Mouse (Mus musculus) heart, postnatal 14 days (tissue): ENCODE results near the gene Rbmx. TPM values are rescaled to one million over a fixed set of nuclear protein-coding genes. Genes with fewer than 3 reads are reported as not detected.
A peak's percentile ranks its signal among the peaks of the same experiment; 100 is the strongest.

ENCODE experiments used
- DNase-seq, 2 experiments: peaks; one replicate each; pipeline ENCODE4 v3.0.0; 2021 to 2022
- intact Hi-C: fragments of 180-260 bp; cut with DNase I; formaldehyde crosslinking; loops from one replicate; pipeline ENCODE4 v1.15.1; 2025
- long read RNA-seq, 2 experiments: library from polyadenylated mRNA; stranded (forward); transcript quantifications; one replicate each; pipeline ENCODE4 v2.0.0; 2021
- total RNA-seq, 2 experiments: library from RNA; stranded (reverse); gene quantifications; 2 replicates each; pipeline ENCODE4 v1.2.3; 2021

Gene Rbmx
- 10 to 100 TPM; 32.9 to 35.8 TPM for total RNA-seq
- long read RNA-seq, experiment 1, transcript Rbmx-205 (10 exons, 2,139 nt): major isoform, 17 of 47 reads
- long read RNA-seq, experiment 1, partial matches to known transcripts: 24 of 47 reads
- long read RNA-seq, experiment 1, other reads (novel, unspliced or antisense): 6 of 47 reads
- long read RNA-seq, experiment 2, transcript Rbmx-205 (10 exons, 2,139 nt): major isoform, 9 of 31 reads
- long read RNA-seq, experiment 2, partial matches to known transcripts: 13 of 31 reads
- long read RNA-seq, experiment 2, other reads (novel, unspliced or antisense): 9 of 31 reads

GRCm38 (mm10) chrX:57392367-57393246 is at the start of gene Rbmx:
Rbmx (minus strand) TSS chrX:57393036.
- DNase-seq: peak; percentile 76 to 84
- intact Hi-C loops: loop anchor here (5.0 kb wide), 1 partner anchor 65 kb away; no protein-coding TSS in a partner anchor

DNA sequence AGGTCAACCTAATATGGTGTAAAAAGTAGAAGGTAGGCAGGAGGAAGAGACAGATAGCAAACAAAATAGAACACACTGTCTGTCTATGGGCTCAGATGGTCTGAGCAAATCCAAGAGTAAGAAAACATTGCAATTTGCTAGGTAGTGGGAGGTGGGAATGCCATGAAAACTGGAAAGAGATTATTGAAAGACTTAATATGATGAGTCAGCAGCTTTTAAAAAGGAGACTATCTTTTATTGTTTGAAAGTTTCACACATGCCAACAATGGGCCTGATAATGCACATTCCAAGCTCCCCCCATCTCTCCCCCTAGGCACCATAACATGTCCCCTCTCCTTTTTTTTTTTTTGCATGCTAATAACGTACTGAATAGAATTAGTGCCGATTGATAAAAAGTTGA is 41.1 kb upstream of the Rbmx start:
- intact Hi-C loops: loop anchor here (5.0 kb wide), 2 partner anchors 243 to 1058 kb away; no protein-coding TSS in a partner anchor

GRCm38 (mm10) chrX:57431610-57432009 is 38.8 kb upstream of the Rbmx start:
- no peak for DNase-seq
- intact Hi-C loops: loop anchor here (5.0 kb wide), 2 partner anchors 246 to 1061 kb away; no protein-coding TSS in a partner anchor

More for the DNA sequence above, 41.1 kb upstream of the Rbmx start:
- no peak for DNase-seq

DNA sequence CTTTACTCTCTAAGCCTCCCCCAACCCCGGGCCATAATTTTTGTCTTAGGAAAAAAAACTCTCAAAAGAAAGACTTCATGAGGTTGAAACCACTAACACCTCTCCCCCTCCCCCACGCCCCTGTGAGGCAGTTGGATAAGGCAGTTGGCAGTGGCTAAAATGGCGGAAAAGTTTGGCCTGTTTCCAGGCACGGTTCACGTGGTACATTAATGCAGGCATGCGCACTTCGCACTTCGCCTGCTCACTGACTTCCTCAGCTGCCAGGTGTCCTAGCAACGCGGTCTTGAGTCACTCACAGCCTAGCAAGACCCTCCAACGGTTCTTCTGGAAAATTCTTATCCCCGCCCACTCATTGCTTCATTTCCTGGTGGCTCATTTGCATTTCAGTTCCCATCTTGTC is 15.9 kb upstream of the Rbmx start, which contains the start of gene Gm364:
Gene Gm364, plus strand, starts transcription at position 386 of the 400 bp plus-strand sequence.
- DNase-seq: no peak
- intact Hi-C loops: no loop called here

DNA sequence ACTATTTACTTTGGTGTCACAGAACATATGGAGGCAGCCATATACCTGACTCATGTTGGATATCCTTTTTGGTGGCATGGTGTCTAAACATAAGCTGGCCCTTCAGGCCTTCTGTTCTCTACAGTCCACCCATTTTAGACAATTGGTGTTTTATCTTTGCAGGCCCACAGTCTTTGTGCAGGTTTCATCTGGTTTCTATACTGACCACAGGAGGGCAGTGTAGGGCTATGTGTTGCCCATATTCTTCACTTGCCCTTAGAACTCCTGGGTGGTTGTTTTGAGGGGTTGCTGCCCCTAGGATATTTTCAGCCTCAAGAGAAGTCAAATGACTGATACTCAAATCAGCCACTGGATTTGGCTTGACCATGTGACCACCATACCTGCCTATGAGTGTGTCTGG is 10.8 kb upstream of the Rbmx start:
- intact Hi-C loops: no loop called here
- peak in 1 of 2 experiments; percentile 9 for DNase-seq

DNA sequence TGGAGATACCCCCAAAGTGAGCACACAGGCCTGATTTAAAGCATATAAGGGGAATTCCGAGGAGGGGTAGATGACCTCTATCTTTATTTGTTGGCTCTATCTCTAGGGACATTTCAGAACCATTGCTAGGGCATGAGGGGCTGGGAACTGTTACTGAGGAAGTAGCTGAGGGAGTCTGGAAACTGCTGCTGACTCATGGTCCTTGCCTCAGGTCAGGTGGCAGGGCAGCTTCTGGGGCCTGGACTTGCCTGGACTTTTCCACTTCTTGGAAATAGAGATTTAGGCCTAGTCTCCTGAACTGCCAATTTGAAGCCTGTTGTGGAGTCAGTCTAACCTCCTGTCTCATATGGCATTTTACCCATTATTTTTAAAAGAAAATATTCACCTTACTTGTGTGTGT is 8.6 kb upstream of the Rbmx start:
- no peak for DNase-seq
- intact Hi-C loops: no loop called here

DNA sequence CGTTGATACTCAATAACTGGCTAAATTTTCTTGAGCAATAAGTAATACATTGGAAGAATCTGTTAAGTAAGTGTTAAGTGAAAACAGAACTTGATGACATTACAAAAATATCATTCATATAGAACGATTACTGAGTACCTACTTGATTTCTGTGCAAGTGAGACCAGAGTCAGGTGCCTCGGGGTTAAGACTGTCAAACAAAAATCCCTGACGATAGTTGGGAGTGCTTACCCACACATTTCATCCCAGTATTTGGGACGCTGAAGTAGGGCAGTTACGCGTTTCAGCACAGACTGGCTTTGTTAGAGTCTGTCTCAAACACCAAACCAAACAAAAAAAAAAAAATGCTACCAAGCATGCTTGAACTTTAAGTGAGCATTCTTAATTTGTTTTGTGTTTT is 576 bp upstream of the Rbmx start:
- no peak for DNase-seq
- intact Hi-C loops: loop anchor here (5.0 kb wide), 1 partner anchor 66 kb away; no protein-coding TSS in a partner anchor

DNA sequence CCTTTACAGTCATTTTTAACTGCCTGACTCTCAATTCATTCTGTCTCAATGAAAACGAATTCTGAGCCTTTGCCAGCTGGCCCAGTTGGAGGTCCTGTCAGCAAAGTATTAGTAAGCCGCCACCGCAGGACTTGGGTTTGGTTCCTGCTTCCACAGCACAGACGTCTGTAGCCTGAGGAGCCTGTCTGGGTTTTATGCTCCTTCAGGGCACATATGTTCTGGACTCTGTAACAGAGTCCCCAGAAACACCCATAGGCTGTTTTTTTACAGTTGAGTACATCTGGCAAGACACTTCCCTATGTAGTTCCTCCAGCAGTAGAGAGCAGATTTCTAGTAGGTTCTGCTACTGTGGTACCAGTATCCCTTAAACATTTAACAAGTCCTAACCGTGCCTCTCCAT is 11.9 kb downstream of the Rbmx start:
- intact Hi-C loops: loop anchor here (10.0 kb wide), 1 partner anchor 96 kb away; no protein-coding TSS in a partner anchor
- peak in 1 of 2 experiments; percentile 7 for DNase-seq

DNA sequence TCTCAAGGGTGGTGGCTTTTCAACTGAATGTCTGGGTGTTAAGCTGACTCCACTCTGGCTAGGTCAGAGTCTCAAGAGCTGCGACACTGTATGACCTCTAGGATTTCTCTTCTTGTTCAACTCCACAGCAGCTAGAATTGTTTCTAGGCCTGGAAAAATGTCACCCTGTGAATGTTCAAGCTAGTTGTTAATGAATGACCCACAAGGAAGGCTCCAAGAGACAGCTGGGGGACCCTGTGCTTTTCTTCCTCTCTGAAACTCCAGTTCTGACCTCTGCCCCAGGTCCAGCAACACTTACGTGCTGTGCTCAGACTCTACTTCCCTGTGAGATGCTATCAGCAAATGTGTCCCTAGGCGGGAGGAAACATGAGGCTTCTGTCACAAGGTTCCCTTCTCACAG is 14.3 kb downstream of the Rbmx start:
- no peak for DNase-seq
- intact Hi-C loops: no loop called here

DNA sequence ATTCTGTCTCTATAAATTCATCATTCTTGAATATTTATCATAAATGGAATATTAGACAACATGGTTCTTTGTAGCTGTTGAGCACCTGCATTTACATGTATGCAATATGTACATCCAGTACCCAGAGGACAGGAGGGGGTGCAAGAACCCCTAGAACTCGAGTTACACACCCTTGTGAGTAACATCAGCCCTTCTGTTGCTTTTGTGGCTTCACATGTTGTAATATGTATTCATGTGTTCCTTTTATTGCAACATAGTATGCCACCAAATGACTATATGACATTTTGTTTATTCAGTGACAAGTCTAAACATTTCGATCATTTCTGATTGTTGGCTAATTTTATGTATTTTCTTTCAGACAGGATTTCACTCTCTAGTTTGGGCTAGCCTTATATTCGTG is 15.7 kb downstream of the Rbmx start:
- no peak for DNase-seq
- intact Hi-C loops: no loop called here

DNA sequence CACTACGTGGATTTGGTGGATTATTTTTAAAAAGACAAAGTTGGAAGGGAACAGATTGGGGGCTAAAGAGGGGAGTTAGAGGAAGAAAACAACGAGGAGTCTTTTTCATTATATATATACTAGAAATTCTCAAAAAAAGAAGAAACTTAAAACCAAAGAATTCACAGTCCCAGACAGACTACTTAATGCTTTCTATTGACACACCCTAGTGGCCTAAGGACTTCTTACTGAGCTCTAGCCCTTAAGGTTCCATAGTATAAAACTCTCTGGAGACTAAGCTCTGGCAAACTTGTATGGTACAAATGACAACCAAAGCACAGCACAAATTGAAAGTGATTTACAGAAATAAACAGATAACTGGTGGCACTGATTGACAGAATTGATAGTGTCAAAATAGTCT is 18.8 kb downstream of the Rbmx start:
- intact Hi-C loops: no loop called here
- DNase-seq: no peak

GRCm38 (mm10) chrX:57373543-57373942 is 19.3 kb downstream of the Rbmx start:
- intact Hi-C loops: no loop called here
- no peak for DNase-seq

- no peak for DNase-seq
- intact Hi-C loops: no loop called here
Observed at GRCm38 (mm10) chrX:57372965-57373364, 19.9 kb downstream of the Rbmx start.

DNA sequence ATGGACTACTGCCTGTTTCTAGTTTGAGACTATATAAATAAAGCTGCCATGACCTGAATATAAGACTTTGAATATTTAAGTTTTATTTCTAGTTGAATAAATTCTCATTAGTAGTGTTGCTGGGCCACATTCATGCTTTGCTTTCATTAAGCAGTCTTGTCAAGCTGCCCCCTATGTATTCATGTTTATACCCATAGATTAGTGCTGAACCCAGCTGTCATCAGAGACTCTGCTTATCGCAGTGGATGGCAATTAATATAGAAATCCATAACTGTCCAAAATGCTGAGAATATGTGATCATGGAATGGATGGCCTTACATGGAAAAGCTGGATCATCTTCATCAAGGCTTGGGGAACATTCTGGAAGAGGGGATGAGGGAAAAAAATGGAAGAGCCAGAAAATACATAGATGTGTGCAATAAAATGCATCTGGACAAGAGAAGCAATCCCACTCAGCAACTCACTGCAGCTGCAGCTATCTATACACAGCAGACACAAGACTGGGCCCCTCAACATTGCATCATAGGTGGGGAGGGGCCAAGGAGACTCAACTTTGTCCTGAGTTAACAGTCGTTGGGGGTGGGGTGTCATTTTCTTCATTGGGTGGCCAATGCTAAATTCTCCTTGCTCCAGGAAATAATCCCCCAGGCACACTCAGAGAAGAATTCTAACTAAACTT is 27.8 kb downstream of the Rbmx start:
- intact Hi-C loops: no loop called here

GRCm38 (mm10) chrX:57359316-57359715 is 33.5 kb downstream of the Rbmx start:
- DNase-seq: no peak
- intact Hi-C loops: no loop called here

More for the DNA sequence above, 27.8 kb downstream of the Rbmx start:
- no peak for DNase-seq

DNA sequence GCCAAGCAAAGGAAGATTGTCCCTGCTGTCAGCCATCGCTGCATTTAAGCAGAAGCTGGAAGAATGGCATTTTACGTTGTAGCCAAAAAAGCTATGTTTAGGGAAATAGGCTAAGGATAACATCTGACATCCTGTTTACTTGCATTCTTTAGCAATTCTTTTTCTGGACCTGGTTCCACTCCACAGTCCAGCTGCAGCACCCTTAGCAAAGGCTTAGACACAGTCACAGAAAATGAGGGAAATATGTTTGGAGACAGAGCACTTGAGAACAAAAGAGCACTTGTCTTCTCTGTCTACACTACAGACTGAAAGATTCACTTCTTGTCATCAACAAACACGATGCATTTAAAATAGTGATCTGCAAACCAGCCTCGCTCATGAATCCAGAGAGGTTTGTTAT is 53.6 kb downstream of the Rbmx start:
- intact Hi-C loops: no loop called here
- DNase-seq: no peak

DNA sequence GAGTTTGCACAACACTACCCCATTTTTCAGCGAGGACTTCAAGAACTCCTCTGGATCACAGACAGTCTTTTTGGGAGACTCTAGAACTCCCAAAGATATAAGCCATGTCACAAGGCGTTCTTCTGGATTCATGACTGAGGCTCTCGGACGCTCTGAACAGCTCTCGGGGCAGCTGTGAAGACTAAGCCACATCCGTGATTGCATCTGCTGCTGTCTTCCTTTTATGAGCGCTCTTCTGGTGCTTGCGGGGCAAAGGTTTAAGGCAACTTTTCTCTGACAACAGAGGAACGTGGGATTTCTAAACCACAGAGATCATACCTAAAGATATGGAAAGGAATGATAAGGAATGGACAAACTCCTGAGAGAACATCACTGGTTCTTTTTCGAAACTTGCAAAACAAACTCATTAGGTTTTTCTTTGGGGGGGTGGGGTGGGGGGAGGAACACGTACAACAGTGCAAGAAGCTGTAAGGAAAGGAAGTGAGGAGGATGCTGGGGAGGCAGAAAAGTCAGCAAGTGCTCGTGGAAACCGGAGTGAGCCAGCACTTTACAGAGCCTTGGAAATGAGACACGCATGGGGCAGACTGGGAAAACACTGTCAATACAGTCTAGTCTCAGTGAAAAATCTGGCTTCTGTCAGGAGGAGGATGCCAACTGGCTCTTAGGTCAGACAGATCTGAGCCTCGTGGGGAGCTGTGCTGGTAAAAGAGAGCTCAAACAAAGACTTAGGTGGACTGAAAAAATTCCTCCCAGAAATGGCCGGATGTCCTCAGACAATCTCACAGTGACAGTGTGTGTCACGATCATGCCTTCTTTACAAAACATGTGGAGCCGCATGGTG is 54.2 kb downstream of the Rbmx start, which contains the start of gene Arhgef6:
Gene Arhgef6, minus strand, starts transcription at position 359 of the 841 bp plus-strand sequence.
- DNase-seq: peak; percentile 7 to 31
- intact Hi-C loops: no loop called here

- DNase-seq: no peak
- intact Hi-C loops: no loop called here
Observed at GRCm38 (mm10) chrX:57337582-57337981, 55.3 kb downstream of the Rbmx start.

GRCm38 (mm10) chrX:57336958-57337357 is 55.9 kb downstream of the Rbmx start:
- no peak for DNase-seq
- intact Hi-C loops: no loop called here

GRCm38 (mm10) chrX:57335313-57335712 is 57.5 kb downstream of the Rbmx start:
- no peak for DNase-seq
- intact Hi-C loops: no loop called here
